ENCODE assay signal across 8 mouse cellular contexts in the genomic region with DNA sequence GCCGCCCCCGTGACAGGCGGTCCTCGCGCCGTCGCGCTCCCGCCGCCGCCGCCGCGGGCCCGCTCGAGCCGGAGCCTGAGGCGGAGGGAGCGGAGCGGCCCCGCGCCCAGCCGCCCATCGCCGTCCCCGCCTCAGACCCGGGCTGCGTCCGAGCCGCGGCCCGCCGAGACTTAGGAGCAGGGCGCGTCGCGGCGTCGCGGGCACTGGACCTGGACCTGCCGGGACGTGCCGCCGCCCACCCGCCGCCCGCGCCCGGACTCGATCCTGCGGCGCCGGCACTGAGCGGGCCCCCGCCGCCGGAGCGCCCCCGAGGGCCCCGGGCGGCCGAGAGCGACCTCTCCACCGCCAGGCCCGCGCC. TPM values are rescaled to one million over a fixed set of nuclear protein-coding genes. Genes with fewer than 3 reads are reported as not detected.
DNase-seq lines count a peak whose midpoint lies in the region; ATAC-seq and TF ChIP-seq lines count a peak whose summit lies in the region.

No protein-coding gene starts in this region.

- WGBS in neural tube, embryonic 11.5 days = under 1% methylated on average over 37 of the region's 66 CpGs
- WGBS in intestine, postnatal 0 days = under 1% methylated on average over 42 of the region's 66 CpGs
- WGBS in neural tube, embryonic 15.5 days = under 1% methylated on average over 49 of the region's 66 CpGs

- TF ChIP-seq CTCF in intestine, postnatal 0 days (IDR thresholded peaks at IDR 0.05; ENCODE audit: low read depth) = no peak

- H3K9me3 ChIP-seq in neural tube, embryonic 11.5 days (ENCODE audit: control insufficient read depth, low read length) = no peaks in the 10 kb centered on the region
- no peaks in the 10 kb centered on the region for H3K9me3 ChIP-seq in intestine, postnatal 0 days (ENCODE audit: control insufficient read depth)
- H3K9me3 ChIP-seq in neural tube, embryonic 15.5 days (replicated peaks) = no peaks in the 10 kb centered on the region

- no peaks in the 10 kb centered on the region for H3K36me3 ChIP-seq in neural tube, embryonic 11.5 days (ENCODE audit: control insufficient read depth, insufficient read depth, low read length)
- no peaks in the 10 kb centered on the region for H3K36me3 ChIP-seq in intestine, postnatal 0 days (ENCODE audit: control insufficient read depth, insufficient read depth)
- no peaks in the 10 kb centered on the region for H3K36me3 ChIP-seq in neural tube, embryonic 15.5 days

- H3K9ac ChIP-seq in neural tube, embryonic 11.5 days (ENCODE audit: low read length) = peak overlapping the region; percentile 98
- peak overlapping the region; percentile 97 for H3K9ac ChIP-seq in intestine, postnatal 0 days (ENCODE audit: low read depth, low read length)
- H3K9ac ChIP-seq in neural tube, embryonic 15.5 days (replicated peaks) = peak overlapping the region; percentile 93

- H3K27ac ChIP-seq in neural tube, embryonic 11.5 days (ENCODE audit: low read depth, low read length) = peak overlapping the region; percentile 95
- peak overlapping the region; percentile 93 for H3K27ac ChIP-seq in intestine, postnatal 0 days (ENCODE audit: low read depth, low read length)
- H3K27ac ChIP-seq in neural tube, embryonic 15.5 days (replicated peaks) = peak overlapping the region; percentile 99

- peaks cover 19% of the 10 kb centered on the region for H3K4me1 ChIP-seq in neural tube, embryonic 11.5 days (ENCODE audit: control insufficient read depth, insufficient read depth, low read length)
- H3K4me1 ChIP-seq in intestine, postnatal 0 days (replicated peaks; ENCODE audit: control insufficient read depth, insufficient read depth, low read length) = 0 out of 2 replicates have a peak, but pooled peaks cover 7% of the 10 kb centered on the region
- H3K4me1 ChIP-seq in neural tube, embryonic 15.5 days = peaks cover 49% of the 10 kb centered on the region

- H3K4me2 ChIP-seq in neural tube, embryonic 11.5 days (ENCODE audit: low read depth) = peak overlapping the region; percentile 66
- peak overlapping the region; percentile 84 for H3K4me2 ChIP-seq in intestine, postnatal 0 days (replicated peaks; ENCODE audit: low read depth)
- peak overlapping the region; percentile 81 for H3K4me2 ChIP-seq in neural tube, embryonic 15.5 days

- H3K4me3 ChIP-seq in neural tube, embryonic 11.5 days (ENCODE audit: low read depth, low read length) = peak overlapping the region; percentile 97
- H3K4me3 ChIP-seq in intestine, postnatal 0 days (ENCODE audit: low read depth, low read length) = peak overlapping the region; percentile 92
- H3K4me3 ChIP-seq in neural tube, embryonic 15.5 days (replicated peaks) = peak overlapping the region; percentile 89

- peak; percentile 47 for DNase-seq in embryo, embryonic 10 days (ENCODE audit: low spot score)
- DNase-seq in embryo, embryonic 10.5 days (ENCODE audit: low spot score) = no peak
- no peak for DNase-seq in neural tube, embryonic 11.5 days (ENCODE audit: low spot score)
- DNase-seq in neural tube, embryonic 10.5 days (ENCODE audit: extremely low spot score, low spot score) = no peak
- DNase-seq in thymus, postnatal 14 days = no peak
- no peak for DNase-seq in layer of hippocampus, postnatal 10 days (ENCODE audit: low spot score in 2 of 2)

- peak; percentile 64 for ATAC-seq in neural tube, embryonic 11.5 days (ENCODE audit: insufficient read depth, low FRiP score, low TSS enrichment)
- peak; percentile 33; the same call in 1 of the 2 replicates for ATAC-seq in intestine, postnatal 0 days
- ATAC-seq in neural tube, embryonic 15.5 days (ENCODE audit: low FRiP score) = peak; percentile 33

- no peaks in the 10 kb centered on the region; the same call in 1 of the 2 replicates for H3K27me3 ChIP-seq in neural tube, embryonic 11.5 days (ENCODE audit: control insufficient read depth, insufficient read depth, low read length)
- peaks cover 4% of the 10 kb centered on the region; the same call in 1 of the 2 replicates for H3K27me3 ChIP-seq in intestine, postnatal 0 days (replicated peaks; ENCODE audit: control insufficient read depth, insufficient read depth, low read length)
- H3K27me3 ChIP-seq in neural tube, embryonic 15.5 days (replicated peaks) = 0 out of 2 replicates have a peak, but pooled peaks cover 4% of the 10 kb centered on the region

RNA-seq across cellular contexts. Expression of a gene that starts 0.8 kb away (rescaled TPM):
- polyA plus RNA-seq in neural tube, embryonic 11.5 days (2014; fragmentation: Nextera tagmentation; extraction: Ambion mirVana) = 17.1 and 18.2 TPM in 2 replicates
- polyA plus RNA-seq in intestine, postnatal 0 days (2015; fragmentation: Nextera tagmentation; extraction: Ambion mirVana) = 6.1 and 6.9 TPM in 2 replicates
- polyA plus RNA-seq in neural tube, embryonic 15.5 days (2015; fragmentation: Nextera tagmentation; extraction: Ambion mirVana) = 20.5 and 23.6 TPM in 2 replicates
- total RNA-seq in layer of hippocampus, postnatal 10 days (2021) = 10 to 100 TPM; 70.1 to 70.4 TPM
